Mouse (Mus musculus) urinary bladder, postnatal 25 days (tissue): Measurements from ENCODE around the gene Rmdn2.

Source experiments
- DNase-seq: peaks from one replicate; pipeline ENCODE4 v3.0.0; 2022; ENCODE audit warnings: low spot score

Rmdn2 gene

GRCm38 (mm10) chr17:79611545-79611944 is at the start of gene Rmdn2:
Gene Rmdn2 (plus strand): TSS chr17:79611863.
- DNase-seq, result no peak

GRCm38 (mm10) chr17:79563067-79563620 is 48.5 kb upstream of the Rmdn2 start:
- no peak for DNase-seq

GRCm38 (mm10) chr17:79563721-79564120 is 47.9 kb upstream of the Rmdn2 start:
- DNase-seq, result no peak

DNA sequence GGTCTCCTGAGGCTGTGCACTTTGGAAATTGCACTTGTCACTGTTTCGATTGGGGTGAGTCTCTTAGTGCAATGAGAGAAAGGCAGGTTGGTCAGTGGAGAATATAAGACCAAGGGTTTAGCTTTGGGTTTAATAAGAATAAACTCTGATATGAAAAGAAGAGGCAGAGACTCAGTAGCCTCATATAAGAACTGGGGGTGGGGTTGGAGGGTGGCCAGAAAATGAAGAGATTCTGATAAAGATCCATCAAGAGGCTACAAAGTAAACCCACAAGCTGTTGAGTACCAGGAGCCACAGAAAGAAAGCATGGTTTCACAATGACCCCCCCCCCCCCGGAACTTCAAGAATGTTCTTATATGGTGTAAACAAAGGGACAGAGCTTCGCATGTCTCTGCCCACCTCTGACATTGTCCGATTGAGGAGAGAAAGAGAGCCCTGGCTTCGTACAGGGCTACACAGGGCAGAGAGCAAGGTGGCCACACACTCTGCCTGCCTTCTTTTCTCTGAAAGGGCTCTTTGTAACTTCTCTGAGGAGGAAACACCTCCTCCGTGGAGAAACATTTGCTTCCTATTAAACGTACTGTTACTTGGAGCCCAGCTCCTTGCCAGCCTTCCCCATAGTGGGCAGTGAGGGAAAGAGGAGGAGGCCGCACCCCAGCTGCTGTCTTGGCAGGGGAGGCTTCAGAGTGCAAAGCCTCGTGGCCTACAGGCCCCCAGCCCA is 46.3 kb upstream of the Rmdn2 start:
- DNase-seq, result no peak

DNA sequence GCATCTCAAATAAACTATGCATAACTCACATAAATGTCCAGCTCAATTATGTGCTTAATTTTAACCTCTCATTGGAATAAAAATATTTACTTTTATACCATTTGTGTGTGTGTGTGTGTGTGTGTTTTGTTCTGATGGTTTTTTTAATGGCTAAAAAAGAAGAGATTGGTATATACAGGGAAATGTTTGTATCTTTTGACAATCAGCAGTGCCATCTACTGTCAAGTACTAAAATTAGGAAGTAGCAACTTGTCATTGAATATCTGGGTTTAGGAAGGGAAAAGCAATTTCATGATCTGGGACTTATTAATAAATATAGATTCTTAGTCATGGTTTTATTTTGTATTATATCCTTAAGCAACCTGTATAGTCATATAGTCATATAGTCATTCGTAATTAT is 43.3 kb upstream of the Rmdn2 start:
- no peak for DNase-seq

DNA sequence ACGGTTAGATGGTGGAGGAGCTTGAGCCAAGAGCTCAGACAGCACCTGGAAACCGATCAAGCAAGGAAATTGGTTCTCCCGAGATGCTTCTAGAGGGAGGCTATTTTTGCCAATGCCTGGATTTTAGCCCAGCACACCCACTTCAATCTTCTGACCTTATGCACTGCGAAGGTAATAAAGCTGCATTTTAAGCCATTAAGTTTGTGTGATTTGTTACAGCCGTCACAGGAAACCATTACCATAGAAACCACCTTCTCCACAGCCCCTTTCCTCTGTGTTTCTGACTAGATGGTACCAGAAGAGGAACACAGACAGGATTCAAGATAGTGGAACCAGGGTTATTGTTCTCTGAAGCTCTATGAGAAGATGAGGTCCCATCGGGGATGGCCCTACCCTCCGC is 33.3 kb upstream of the Rmdn2 start:
- DNase-seq, result no peak

DNA sequence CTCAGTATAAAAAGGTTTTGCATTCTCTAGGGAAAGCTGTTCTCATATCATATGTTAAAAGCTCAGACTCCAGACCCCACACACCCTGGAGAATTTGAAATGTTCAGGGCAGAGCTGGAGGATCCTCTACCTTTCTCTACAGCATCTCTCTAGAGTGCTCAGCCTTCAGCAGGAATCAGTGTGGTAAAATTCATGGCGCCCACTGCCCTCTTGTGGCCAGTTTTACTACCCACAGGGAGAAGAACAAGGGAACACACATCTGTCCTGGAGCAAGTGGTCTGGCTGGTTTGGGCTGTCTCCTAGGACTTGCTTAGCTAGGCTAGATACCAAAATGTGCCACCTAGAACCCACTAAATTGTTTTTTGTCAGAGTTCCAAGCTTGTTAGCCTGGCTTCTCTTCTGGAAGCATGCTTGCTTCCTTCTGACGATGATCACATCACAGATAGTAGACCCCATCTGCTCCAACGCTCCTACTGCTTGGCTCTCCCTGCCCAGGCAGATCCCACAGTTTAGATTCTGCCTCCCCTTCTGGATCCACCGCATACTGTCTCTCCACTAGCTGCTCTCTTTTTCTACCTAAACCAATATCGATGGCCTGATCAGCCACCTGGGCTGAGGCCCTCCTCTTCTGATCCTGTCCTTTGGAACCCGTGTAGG is 31.3 kb upstream of the Rmdn2 start:
- peak; percentile 63 for DNase-seq

- DNase-seq, result no peak
Observed at GRCm38 (mm10) chr17:79583466-79583865, 28.2 kb upstream of the Rmdn2 start.

GRCm38 (mm10) chr17:79584246-79584800 is 27.3 kb upstream of the Rmdn2 start:
- no peak for DNase-seq

DNA sequence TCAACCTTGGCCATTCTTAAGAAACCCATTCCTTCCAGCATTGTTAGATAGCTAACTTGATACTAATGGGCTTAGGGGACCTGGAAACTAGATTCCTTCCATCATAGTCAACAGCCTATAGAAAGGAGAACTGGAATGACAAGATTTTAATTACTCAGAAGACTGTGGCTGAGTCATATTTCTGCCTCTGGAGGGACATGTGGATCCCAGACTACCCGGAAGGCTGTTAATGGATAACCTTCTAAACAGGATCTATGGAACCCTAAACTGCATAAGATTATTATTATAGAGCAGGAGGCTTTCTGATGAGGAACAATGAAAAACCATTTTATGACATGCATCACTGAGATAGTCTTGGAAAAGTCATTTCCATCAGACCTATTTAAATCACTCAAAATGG is 21.8 kb upstream of the Rmdn2 start:
- no peak for DNase-seq

DNA sequence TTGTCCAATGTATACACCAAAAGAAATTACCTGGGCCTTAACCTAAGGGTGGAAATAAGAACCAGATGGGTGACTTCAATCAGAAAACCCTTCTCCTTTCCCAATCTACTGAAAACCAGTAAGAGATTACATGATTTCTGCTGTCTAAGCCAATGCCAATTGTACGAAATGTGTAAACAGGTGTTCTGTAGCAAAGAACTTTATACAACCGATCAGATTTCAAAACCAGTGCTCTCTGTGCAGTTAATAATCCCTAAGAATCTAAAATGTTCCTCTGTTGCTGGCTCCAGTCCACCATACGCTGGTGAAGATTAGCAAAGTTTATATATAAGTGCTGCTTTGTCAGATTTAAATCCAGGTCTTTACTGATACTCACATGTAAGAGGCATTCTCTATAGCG is 15.7 kb upstream of the Rmdn2 start:
- no peak for DNase-seq

DNA sequence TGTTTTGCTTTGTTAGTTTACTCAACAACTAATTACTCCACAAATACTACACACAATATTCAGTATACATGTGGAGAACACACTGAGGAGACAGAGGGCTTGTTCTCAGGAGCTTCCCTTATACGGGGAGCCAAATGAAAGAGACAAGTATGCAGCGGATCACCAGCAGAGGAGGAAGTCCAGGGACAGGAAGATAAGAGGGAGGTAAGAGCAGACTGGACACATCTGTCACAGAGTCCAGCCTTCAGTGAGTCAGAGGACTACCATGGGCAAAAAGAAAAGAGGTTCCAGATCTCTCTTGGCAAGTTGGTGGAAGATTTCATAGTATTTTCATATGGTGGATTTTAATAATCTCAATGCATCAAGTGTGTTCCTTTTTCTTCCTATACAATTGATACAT is 13.5 kb upstream of the Rmdn2 start:
- DNase-seq, result no peak

DNA sequence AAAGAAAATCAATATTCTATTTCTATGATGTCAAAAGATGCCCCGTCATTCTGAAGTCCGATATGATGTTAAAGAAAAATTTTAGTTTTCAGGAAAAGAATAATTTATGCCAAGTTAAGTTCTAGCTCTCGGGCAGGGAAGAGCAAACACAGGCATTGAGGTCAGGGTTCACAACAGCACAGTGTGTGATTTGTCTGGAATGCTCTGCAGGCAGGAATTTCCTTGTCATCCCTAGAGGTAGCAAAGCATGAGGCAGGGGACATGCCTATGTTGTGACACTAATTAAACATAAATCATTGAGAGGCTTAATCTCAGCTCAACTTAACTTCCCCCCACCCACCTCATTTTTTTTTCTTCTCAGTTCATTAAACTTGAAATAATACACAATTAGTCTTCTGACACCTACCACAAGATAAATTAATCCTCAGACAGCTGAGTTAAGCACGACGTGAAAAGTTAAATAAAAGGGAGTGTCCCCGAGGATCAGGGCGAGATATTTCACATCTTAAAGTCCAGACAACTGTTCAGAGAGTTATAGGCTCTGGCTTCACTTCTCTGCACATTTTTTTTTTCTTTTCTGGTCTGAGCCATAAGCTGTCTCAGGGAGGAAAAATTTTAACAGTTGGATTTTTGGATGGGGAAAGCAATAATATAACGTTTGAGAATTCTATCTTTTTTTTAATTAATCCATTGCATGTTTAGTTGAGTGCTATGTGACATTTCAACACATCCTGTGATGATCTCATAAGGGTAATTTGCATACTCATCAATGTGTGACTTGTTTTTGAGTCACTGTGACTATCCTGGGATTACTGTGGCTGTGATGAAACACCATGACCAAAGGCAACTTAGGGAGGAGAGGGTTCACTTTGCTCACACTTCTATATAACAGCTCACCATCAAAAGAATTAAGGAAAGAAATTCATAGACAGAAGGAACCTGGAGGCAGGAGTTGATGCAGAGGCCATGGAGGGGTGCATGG is 12.8 kb upstream of the Rmdn2 start:
- DNase-seq, result no peak

DNA sequence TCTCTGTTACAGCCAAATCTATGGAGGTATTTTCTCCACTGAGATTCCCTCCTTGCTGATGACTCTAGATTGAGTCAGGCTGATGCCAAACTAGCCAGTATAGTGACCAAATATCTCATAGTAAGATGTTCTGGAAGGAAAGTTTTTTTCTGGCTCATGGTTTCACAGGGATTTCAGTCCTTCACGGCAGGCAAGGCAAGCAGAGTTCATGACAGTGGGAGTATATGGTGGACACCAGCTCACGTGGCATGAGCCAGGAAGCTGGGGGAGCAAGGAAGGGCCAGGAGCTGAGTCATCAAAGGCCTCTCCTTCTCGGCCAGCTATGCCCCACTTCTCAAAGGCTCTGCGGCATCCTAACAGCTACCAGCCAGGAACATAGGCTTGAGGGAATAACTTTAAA is 11.6 kb upstream of the Rmdn2 start:
- DNase-seq, result no peak

DNA sequence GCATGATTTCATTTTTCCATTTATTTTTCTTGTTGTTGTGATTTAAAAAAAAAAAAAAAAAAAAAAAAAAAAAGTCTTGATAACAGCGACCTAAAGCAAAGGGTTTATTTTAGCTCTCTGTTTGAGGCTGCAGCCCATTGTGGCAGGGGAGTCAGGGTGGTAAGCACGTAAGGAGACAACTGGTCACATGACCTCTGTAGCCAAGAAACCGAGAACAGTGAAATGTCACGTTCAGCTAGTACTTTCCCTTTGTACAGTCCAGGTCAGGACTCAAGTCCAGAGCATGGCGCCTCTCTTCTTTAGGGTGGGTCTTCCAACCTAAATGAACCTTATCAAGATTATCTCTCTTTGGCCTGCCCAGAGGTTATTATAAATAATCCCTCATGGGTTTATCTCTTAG is 9.3 kb upstream of the Rmdn2 start:
- no peak for DNase-seq

- no peak for DNase-seq
Observed at GRCm38 (mm10) chr17:79603427-79603826, 8.2 kb upstream of the Rmdn2 start.

- DNase-seq, result no peak
Observed at GRCm38 (mm10) chr17:79605794-79606193, 5.9 kb upstream of the Rmdn2 start.

DNA sequence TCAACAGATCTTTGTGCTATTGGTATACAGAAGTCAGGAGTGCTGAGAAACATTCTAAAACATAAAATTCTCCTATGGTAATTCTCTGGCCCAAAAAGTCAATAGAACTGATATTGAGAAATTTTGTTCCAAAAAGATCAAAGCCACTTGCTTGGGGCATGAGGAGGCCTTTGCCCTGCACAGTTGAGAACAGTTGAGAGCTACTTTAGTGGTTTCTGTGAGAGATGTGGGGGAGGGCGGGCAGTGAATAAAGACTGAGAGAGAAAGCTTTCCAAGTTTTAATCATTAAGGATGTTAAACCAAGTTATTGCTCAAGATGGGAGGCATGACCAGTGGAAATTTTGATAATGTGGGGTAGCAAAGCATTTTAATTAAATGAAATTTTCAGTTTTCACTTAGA is 2.0 kb upstream of the Rmdn2 start:
- no peak for DNase-seq

- DNase-seq, result no peak
Observed at GRCm38 (mm10) chr17:79610163-79610755, 1.4 kb upstream of the Rmdn2 start.

DNA sequence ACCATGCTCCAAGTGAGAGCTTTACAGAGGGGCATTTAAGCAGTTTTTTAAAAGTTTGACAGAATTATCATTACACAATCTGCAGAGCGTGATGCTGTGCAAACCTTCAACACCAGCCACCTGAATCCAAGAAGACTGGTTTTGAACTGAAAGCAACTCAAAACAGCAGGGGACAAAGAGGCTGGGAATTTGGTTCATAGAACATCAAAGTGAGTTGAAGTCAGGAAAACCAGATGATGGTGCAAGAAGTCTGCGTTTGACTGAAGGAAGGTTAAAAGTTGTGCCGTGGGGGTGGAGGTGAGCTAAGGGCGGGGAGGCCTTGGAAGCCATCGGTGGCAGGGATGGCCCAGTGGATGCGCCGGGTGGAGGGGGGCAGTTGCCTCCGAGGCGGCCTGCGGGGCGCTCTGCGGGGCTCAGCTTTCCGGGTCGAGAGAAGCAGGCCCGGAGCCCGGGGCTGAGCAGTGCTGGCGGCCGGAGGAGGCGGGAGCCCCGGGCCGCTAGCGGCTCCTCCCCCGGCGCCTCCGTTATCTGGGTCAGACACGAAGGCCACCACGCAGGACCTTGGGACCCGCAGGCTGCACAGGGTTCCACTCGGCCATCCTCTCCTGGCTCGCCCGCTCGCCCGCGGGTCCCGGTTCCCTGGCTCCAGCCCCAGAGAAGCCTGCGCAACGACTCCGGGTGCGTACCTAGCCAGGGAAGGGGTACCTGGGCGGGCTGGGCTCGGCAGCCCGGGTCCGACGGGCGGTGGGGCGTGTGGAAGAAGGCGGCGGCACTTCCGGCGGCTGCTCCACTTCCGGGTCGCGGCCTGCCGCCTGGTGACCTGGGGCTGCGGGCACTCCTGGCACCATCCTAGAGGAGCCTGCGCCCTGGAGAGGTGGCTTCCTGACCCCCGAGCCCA is 3.3 kb downstream of the Rmdn2 start:
- DNase-seq, result peak; percentile 61

- no peak for DNase-seq
Observed at GRCm38 (mm10) chr17:79615897-79616296, 4.2 kb downstream of the Rmdn2 start.
